Comparison of ENCODE assay signal across 16 mouse cellular contexts in genomic region chr3:96679159-96679674, GRCm38 (mm10). TPM values are rescaled to one million over a fixed set of nuclear protein-coding genes. Genes with fewer than 3 reads are reported as not detected.
A peak's percentile ranks its signal among the peaks of the same experiment; 100 is the strongest.
DNase-seq lines count a peak whose midpoint lies in the region; ATAC-seq and TF ChIP-seq lines count a peak whose summit lies in the region.
"Had no signal": no experiment of that assay in that cellular context is flagged by ENCODE, and none has a peak within 500 bp of the region (broad histone marks: within the 10 kb centered on the region; RNA-seq: fewer than 3 reads in every experiment).

No protein-coding gene starts in this region.

- no peaks in the 10 kb centered on the region for H3K79me2 ChIP-seq in CH12.LX (replicated peaks; ENCODE audit: control insufficient read depth, extremely low read depth, insufficient read depth, poor library complexity, severe bottlenecking)

- no peak for TF ChIP-seq CTCF in CH12.LX (conservative IDR thresholded peaks at IDR 0.05 in 1 of 2, IDR thresholded peaks at IDR 0.05 in 1 of 2; ENCODE audit: low read depth in 2 of 2, low read length in 2 of 2)

- H3K4me3 ChIP-seq in heart, embryonic 12.5 days, result no peak overlapping the region
- no peak overlapping the region for H3K4me3 ChIP-seq in CH12.LX (replicated peaks in 1 of 3; ENCODE audit: low read depth in 2 of 3, low read length in 2 of 3, poor library complexity in 1 of 3)
- H3K4me3 ChIP-seq in forebrain, embryonic 14.5 days (ENCODE audit: low read depth, low read length), result no peak overlapping the region
- H3K4me3 ChIP-seq: gastrocnemius, adult 2 months; midbrain, embryonic 15.5 days had no signal

- TF ChIP-seq POLR2A in CH12.LX (IDR thresholded peaks at IDR 0.05; ENCODE audit: low read depth, low read length), result no peak

- 9% methylated on average over 5 of the region's 5 CpGs for WGBS in heart, embryonic 12.5 days
- WGBS in forebrain, embryonic 14.5 days, result 27% methylated on average over 5 of the region's 5 CpGs

- TF ChIP-seq RAD21 in CH12.LX (IDR thresholded peaks at IDR 0.05; ENCODE audit: low read depth, low read length), result no peak

- H3K9me3 ChIP-seq in heart, embryonic 12.5 days (replicated peaks), result no peaks in the 10 kb centered on the region
- H3K9me3 ChIP-seq in CH12.LX (replicated peaks; ENCODE audit: low read length), result no peaks in the 10 kb centered on the region
- H3K9me3 ChIP-seq in forebrain, embryonic 14.5 days (replicated peaks; ENCODE audit: control insufficient read depth, low read length), result no peaks in the 10 kb centered on the region
- H3K9me3 ChIP-seq: midbrain, embryonic 15.5 days had no signal

- peaks cover 3% of the 10 kb centered on the region for H3K4me1 ChIP-seq in heart, embryonic 12.5 days (replicated peaks)
- H3K4me1 ChIP-seq in CH12.LX (ENCODE audit: control insufficient read depth in 1 of 2, insufficient read depth in 2 of 2), result peaks cover 41 to 84% of the 10 kb centered on the region in 2 experiments
- no peaks in the 10 kb centered on the region for H3K4me1 ChIP-seq in forebrain, embryonic 14.5 days (ENCODE audit: control insufficient read depth, insufficient read depth, low read length)

- ATAC-seq in heart, embryonic 12.5 days (ENCODE audit: insufficient number of reproducible peaks, low FRiP score), result peak; percentile 18; the same call in 1 of the 2 replicates
- peak; percentile 45; the same call in 1 of the 2 replicates for ATAC-seq in megakaryocyte progenitor cell, adult 5-6 weeks (replicated peaks; ENCODE audit: poor library complexity)
- no peak for ATAC-seq in forebrain, embryonic 14.5 days
- ATAC-seq: CD4-positive, CD25-positive, alpha-beta regulatory T cell, adult 4 months had no signal

- TF ChIP-seq EP300 in CH12.LX (IDR thresholded peaks at IDR 0.05; ENCODE audit: low read length), result peak; percentile 39; the same call in 1 of the 2 replicates

- dilution Hi-C loops in CH12.LX (cut with MboI; ENCODE audit: extremely low pct_ligation_motif_present, extremely low pct_unique_long_range_greater_than_20kb, low sequenced_read_pairs), result no loop called here

- H3K36me3 ChIP-seq in heart, embryonic 12.5 days, result no peaks in the 10 kb centered on the region
- H3K36me3 ChIP-seq in CH12.LX (replicated peaks in 1 of 2; ENCODE audit: control insufficient read depth in 1 of 2, insufficient read depth in 1 of 2, low read length in 1 of 2), result peaks cover 0 to 3% of the 10 kb centered on the region in 2 experiments
- no peaks in the 10 kb centered on the region for H3K36me3 ChIP-seq in forebrain, embryonic 14.5 days (ENCODE audit: control insufficient read depth, insufficient read depth, low read length)
- H3K36me3 ChIP-seq: midbrain, embryonic 15.5 days had no signal

- in situ Hi-C loops in CH12.LX (cut with MboI; ENCODE audit: low pct_ligation_motif_present, low pct_unique_long_range_greater_than_20kb, low sequenced_read_pairs), result no loop called here

- no peak overlapping the region for H3K27ac ChIP-seq in heart, embryonic 12.5 days (ENCODE audit: poor library complexity, severe bottlenecking)
- peak overlapping the region; percentile 31; the same call in 1 of the 2 replicates for H3K27ac ChIP-seq in CH12.LX (ENCODE audit: insufficient read depth, low read depth)
- H3K27ac ChIP-seq in forebrain, embryonic 14.5 days (ENCODE audit: low read depth, low read length), result no peak overlapping the region
- H3K27ac ChIP-seq: gastrocnemius, adult 2 months; midbrain, embryonic 15.5 days had no signal

- no peak for DNase-seq in heart, adult 9 months (ENCODE audit: low spot score in 2 of 2)
- no peak for DNase-seq in CH12.LX (ENCODE audit: extremely low read depth)
- peak; percentile 77 for DNase-seq in adrenal gland, adult 8-10 months
- DNase-seq in embryo, embryonic 10 days (ENCODE audit: low spot score), result no peak
- DNase-seq in forebrain, embryonic 14.5 days (ENCODE audit: low spot score), result no peak
- DNase-seq in layer of hippocampus, postnatal 10 days (ENCODE audit: low spot score in 2 of 2), result no peak
- DNase-seq: gastrocnemius, adult 2 months; heart, postnatal 10 days; lung, adult 18-20 months; spleen, adult 18-20 months; thymus, postnatal 4 days had no signal

- no peak overlapping the region for H3K4me2 ChIP-seq in heart, embryonic 12.5 days
- H3K4me2 ChIP-seq in CH12.LX (ENCODE audit: insufficient read depth, low read depth, poor library complexity, severe bottlenecking), result no peak overlapping the region
- no peak overlapping the region for H3K4me2 ChIP-seq in forebrain, embryonic 14.5 days (ENCODE audit: low read length)
- H3K4me2 ChIP-seq: midbrain, embryonic 15.5 days had no signal

- no peak overlapping the region for H3K9ac ChIP-seq in heart, embryonic 12.5 days
- no peak overlapping the region; the same call in 1 of the 2 replicates for H3K9ac ChIP-seq in CH12.LX (ENCODE audit: insufficient read depth, low read depth)
- H3K9ac ChIP-seq in forebrain, embryonic 14.5 days (ENCODE audit: low read length), result no peak overlapping the region
- H3K9ac ChIP-seq: midbrain, embryonic 15.5 days had no signal

- peaks cover 33% of the 10 kb centered on the region for H3K27me3 ChIP-seq in heart, embryonic 12.5 days (replicated peaks)
- H3K27me3 ChIP-seq in CH12.LX (replicated peaks), result no peaks in the 10 kb centered on the region
- no peaks in the 10 kb centered on the region for H3K27me3 ChIP-seq in forebrain, embryonic 14.5 days (replicated peaks; ENCODE audit: control insufficient read depth, insufficient read depth, low read length)
- H3K27me3 ChIP-seq: midbrain, embryonic 15.5 days had no signal

TF ChIP-seq in CH12.LX, 34 proteins besides CTCF, POLR2A, EP300 and RAD21 (continues in another document):
- TF ChIP-seq KAT2A (IDR thresholded peaks at IDR 0.05; ENCODE audit: insufficient replicate concordance, low read length), result no peak
- TF ChIP-seq MXI1 (IDR thresholded peaks at IDR 0.05; ENCODE audit: low read depth, low read length), result no peak
- no peak for TF ChIP-seq JUN (IDR thresholded peaks at IDR 0.05; ENCODE audit: insufficient read depth, low read depth, low read length)
- TF ChIP-seq BHLHE40 (IDR thresholded peaks at IDR 0.05; ENCODE audit: low read depth, low read length), result peak; percentile 25; the same call in 1 of the 2 replicates
- TF ChIP-seq IRF4 (IDR thresholded peaks at IDR 0.05; ENCODE audit: low read depth, low read length), result peak; percentile 26; the same call in 1 of the 2 replicates
- TF ChIP-seq POLR2AphosphoS2 (IDR thresholded peaks at IDR 0.05; ENCODE audit: low read depth, low read length), result no peak

RNA-seq across cellular contexts. Expression of gene Ankrd35, which starts 9.3 kb away (rescaled TPM):
- polyA plus RNA-seq in heart, embryonic 12.5 days (2016; fragmentation: Nextera tagmentation; extraction: Ambion mirVana), result 0.17 and 0.23 TPM in 2 replicates
- total RNA-seq in CH12.LX (2012; rRNA removed), result 6.5 and 11.2 TPM in 2 replicates
- 0.51 and 0.78 TPM in 2 replicates for total RNA-seq in CH12.LX (2014; rRNA removed)
- 1.9 and 2.5 TPM in 2 replicates for polyA plus RNA-seq in CH12.LX (2012; ENCODE audit: insufficient read length, low read depth)
- total RNA-seq in adrenal gland, adult 8-10 months (2022), result 1 to 10 TPM; 3.1 to 9.9 (median 5.0) TPM
- not detected in 2 replicates for total RNA-seq in megakaryocyte progenitor cell, adult 5-6 weeks (2015)
- not detected in 2 replicates for total RNA-seq in megakaryocyte progenitor cell, adult 5-6 weeks (2017)
- polyA plus RNA-seq in forebrain, embryonic 14.5 days (2014; fragmentation: Nextera tagmentation; extraction: Ambion mirVana), result 1.1 and 1.9 TPM in 2 replicates
- 1 to 10 TPM; 6.9 to 7.4 TPM for total RNA-seq in layer of hippocampus, postnatal 10 days (2021)
- total RNA-seq: common myeloid progenitor, adult 5-6 weeks had no signal
- polyA plus RNA-seq: CD4-positive, CD25-positive, alpha-beta regulatory T cell, adult 4 months had no signal

RNA-seq across cellular contexts. Expression of gene Pias3, which starts 17.0 kb away (rescaled TPM):
- polyA plus RNA-seq in heart, embryonic 12.5 days (2016; fragmentation: Nextera tagmentation; extraction: Ambion mirVana), result 42.0 and 43.3 TPM in 2 replicates
- total RNA-seq in CH12.LX (2012; rRNA removed) (10.2 and 13.1 TPM in 2 replicates), CH12.LX (2014; rRNA removed) (5.9 and 6.3 TPM in 2 replicates)
- 20.2 and 21.4 TPM in 2 replicates for polyA plus RNA-seq in CH12.LX (2012; ENCODE audit: insufficient read length, low read depth)
- 10 to 100 TPM; 27.3 to 38.0 (median 32.6) TPM for total RNA-seq in adrenal gland, adult 8-10 months (2022)
- total RNA-seq in megakaryocyte progenitor cell, adult 5-6 weeks (2015), result 4.0 and 8.1 TPM in 2 replicates
- total RNA-seq in megakaryocyte progenitor cell, adult 5-6 weeks (2017), result 2.6 and 6.7 TPM in 2 replicates
- polyA plus RNA-seq in forebrain, embryonic 14.5 days (2014; fragmentation: Nextera tagmentation; extraction: Ambion mirVana), result 14.8 and 21.3 TPM in 2 replicates
- total RNA-seq in layer of hippocampus, postnatal 10 days (2021), result 10 to 100 TPM; 25.6 to 31.7 TPM

RNA-seq across cellular contexts. Expression of gene Nudt17, which starts 29.1 kb away (rescaled TPM):
- polyA plus RNA-seq in heart, embryonic 12.5 days (2016; fragmentation: Nextera tagmentation; extraction: Ambion mirVana), result 6.2 and 6.9 TPM in 2 replicates
- total RNA-seq in CH12.LX (2012; rRNA removed), result 0.84 and 1.0 TPM in 2 replicates
- 0.21 and 0.39 TPM in 2 replicates for total RNA-seq in CH12.LX (2014; rRNA removed)
- 1.1 and 1.9 TPM in 2 replicates for polyA plus RNA-seq in CH12.LX (2012; ENCODE audit: insufficient read length, low read depth)
- 1 to 10 TPM; 1.1 to 2.6 (median 1.6) TPM for total RNA-seq in adrenal gland, adult 8-10 months (2022)
- 0.59 TPM in 1 of 2 replicates, not detected in the other for total RNA-seq in megakaryocyte progenitor cell, adult 5-6 weeks (2015)
- not detected in 2 replicates for total RNA-seq in megakaryocyte progenitor cell, adult 5-6 weeks (2017)
- polyA plus RNA-seq in forebrain, embryonic 14.5 days (2014; fragmentation: Nextera tagmentation; extraction: Ambion mirVana), result 7.3 and 7.5 TPM in 2 replicates
- total RNA-seq in layer of hippocampus, postnatal 10 days (2021), result 10 to 100 TPM in 1 of 2 experiments, 1 to 10 TPM in 1; 9.8 to 11.0 TPM
- total RNA-seq: common myeloid progenitor, adult 5-6 weeks had no signal

RNA-seq across cellular contexts. Expression of gene Itga10, which starts 33.8 kb away (rescaled TPM):
- polyA plus RNA-seq in heart, embryonic 12.5 days (2016; fragmentation: Nextera tagmentation; extraction: Ambion mirVana), result 0.75 and 0.91 TPM in 2 replicates
- total RNA-seq in CH12.LX (2012; rRNA removed) (0.80 and 1.2 TPM in 2 replicates), CH12.LX (2014; rRNA removed) (0.36 and 0.46 TPM in 2 replicates)
- polyA plus RNA-seq in CH12.LX (2012; ENCODE audit: insufficient read length, low read depth), result 1.0 and 1.2 TPM in 2 replicates
- 1 to 10 TPM; 1.5 to 2.4 (median 1.8) TPM for total RNA-seq in adrenal gland, adult 8-10 months (2022)
- 0.79 and 1.2 TPM in 2 replicates for total RNA-seq in megakaryocyte progenitor cell, adult 5-6 weeks (2015)
- total RNA-seq in megakaryocyte progenitor cell, adult 5-6 weeks (2017), result 0.07 TPM in 1 of 2 replicates, not detected in the other
- polyA plus RNA-seq in forebrain, embryonic 14.5 days (2014; fragmentation: Nextera tagmentation; extraction: Ambion mirVana), result 0.38 and 0.39 TPM in 2 replicates
- 1 to 10 TPM; 1.4 to 1.8 TPM for total RNA-seq in layer of hippocampus, postnatal 10 days (2021)

RNA-seq across cellular contexts. Expression of gene Gm42957, which starts 43.9 kb away (rescaled TPM):
- 0.10 and 0.14 TPM in 2 replicates for polyA plus RNA-seq in heart, embryonic 12.5 days (2016; fragmentation: Nextera tagmentation; extraction: Ambion mirVana)
- 0.08 and 0.13 TPM in 2 replicates for total RNA-seq in CH12.LX (2012; rRNA removed)
- not detected in 2 replicates for total RNA-seq in CH12.LX (2014; rRNA removed)
- 0.11 TPM in 1 of 2 replicates, not detected in the other for polyA plus RNA-seq in CH12.LX (2012; ENCODE audit: insufficient read length, low read depth)
- total RNA-seq in adrenal gland, adult 8-10 months (2022), result under 1 TPM; 0.32 to 0.80 (median 0.40) TPM
- 0.10 TPM in 1 of 2 replicates, not detected in the other for total RNA-seq in megakaryocyte progenitor cell, adult 5-6 weeks (2015)
- total RNA-seq in megakaryocyte progenitor cell, adult 5-6 weeks (2017), result not detected in 2 replicates
- 0.13 and 0.14 TPM in 2 replicates for polyA plus RNA-seq in forebrain, embryonic 14.5 days (2014; fragmentation: Nextera tagmentation; extraction: Ambion mirVana)
- under 1 TPM; 0.25 to 0.34 TPM for total RNA-seq in layer of hippocampus, postnatal 10 days (2021)
- total RNA-seq: common myeloid progenitor, adult 5-6 weeks had no signal
